Comparison of ENCODE assay signal across 8 mouse cellular contexts in the genomic region with DNA sequence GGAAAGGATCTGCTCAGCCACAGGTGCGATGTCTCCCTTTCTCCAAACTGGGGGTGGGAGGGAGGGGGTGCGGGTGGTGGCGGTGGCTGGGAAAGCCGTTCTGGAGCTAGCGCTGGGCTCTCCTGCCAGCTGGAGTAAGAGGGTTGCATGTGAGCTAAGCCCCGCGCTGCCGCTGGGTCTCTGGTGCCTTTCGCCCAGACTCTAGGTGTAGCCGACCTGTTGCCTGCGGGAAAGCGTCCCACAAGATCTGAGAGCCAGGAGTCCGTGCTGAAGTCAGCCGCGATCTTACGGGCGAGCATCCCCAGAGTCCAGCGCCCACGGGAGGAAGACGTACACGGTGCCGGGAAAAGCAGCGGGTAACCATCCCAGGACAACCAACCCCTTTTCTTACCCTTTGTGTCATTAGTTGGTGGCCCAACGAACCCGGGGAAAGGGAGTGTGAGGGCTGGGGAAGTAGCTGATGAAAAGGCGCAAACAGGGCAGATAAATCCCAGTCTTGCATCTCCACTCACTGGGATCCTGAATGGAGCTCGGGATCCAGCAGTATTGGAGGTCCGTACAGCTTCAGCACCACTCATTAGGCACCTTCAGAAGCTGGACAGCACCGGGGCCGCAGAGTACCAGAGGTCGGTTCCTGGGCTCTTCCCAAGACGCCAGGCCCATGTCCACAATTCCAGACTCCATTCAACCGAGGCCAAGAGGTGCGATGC. TPM values are rescaled to one million over a fixed set of nuclear protein-coding genes. Genes with fewer than 3 reads are reported as not detected.
DNase-seq lines count a peak whose midpoint lies in the region; ATAC-seq and TF ChIP-seq lines count a peak whose summit lies in the region.

No protein-coding gene starts in this region.

- no peak overlapping the region for H3K9ac ChIP-seq in ES-Bruce4 (ENCODE audit: low read depth, poor library complexity, severe bottlenecking)
- peak overlapping the region; percentile 75 for H3K9ac ChIP-seq in midbrain, embryonic 12.5 days (replicated peaks)
- no peak overlapping the region for H3K9ac ChIP-seq in liver, embryonic 12.5 days

- POLR2A ChIA-PET in Patski (lab: Charles Lee) = no interaction called here

- ATAC-seq in Patski = peak; percentile 41
- ATAC-seq in midbrain, embryonic 12.5 days (ENCODE audit: low FRiP score, low read depth) = no peak
- ATAC-seq in liver, embryonic 12.5 days = no peak

- CTCF ChIA-PET in Patski (lab: Charles Lee) = no interaction called here

- no peak for TF ChIP-seq POLR2A in ES-Bruce4 (IDR thresholded peaks at IDR 0.05; ENCODE audit: insufficient read depth, low read length)
- no peak for TF ChIP-seq POLR2A in lung, adult 2 months (IDR thresholded peaks at IDR 0.05; ENCODE audit: borderline replicate concordance, extremely low read depth, low read depth, low read length)

- no peak for TF ChIP-seq CTCF in ES-Bruce4 (IDR thresholded peaks at IDR 0.05; ENCODE audit: low read depth, low read length)
- no peak for TF ChIP-seq CTCF in Patski (IDR thresholded peaks at IDR 0.05)
- no peak for TF ChIP-seq CTCF in lung, adult 2 months (IDR thresholded peaks at IDR 0.05; ENCODE audit: insufficient read depth, low read length)

- H3K9me3 ChIP-seq in ES-Bruce4 (replicated peaks; ENCODE audit: control insufficient read depth, insufficient read depth, low read length, poor library complexity, severe bottlenecking) = no peaks in the 10 kb centered on the region
- H3K9me3 ChIP-seq in midbrain, embryonic 12.5 days = no peaks in the 10 kb centered on the region
- no peaks in the 10 kb centered on the region for H3K9me3 ChIP-seq in liver, embryonic 12.5 days (replicated peaks)

- 0 out of 2 replicates have a peak overlapping the region, but pooled peaks have one; percentile 0 for H3K4me3 ChIP-seq in ES-Bruce4 (ENCODE audit: low read depth, low read length)
- H3K4me3 ChIP-seq in midbrain, embryonic 12.5 days = peak overlapping the region; percentile 60
- no peak overlapping the region for H3K4me3 ChIP-seq in liver, embryonic 12.5 days
- no peak overlapping the region for H3K4me3 ChIP-seq in lung, adult 2 months (replicated peaks; ENCODE audit: extremely low read depth, low read depth, low read length)

- no peaks in the 10 kb centered on the region for H3K4me1 ChIP-seq in ES-Bruce4 (ENCODE audit: control insufficient read depth, insufficient read depth, low read length)
- H3K4me1 ChIP-seq in midbrain, embryonic 12.5 days = peaks cover 62% of the 10 kb centered on the region
- no peaks in the 10 kb centered on the region for H3K4me1 ChIP-seq in liver, embryonic 12.5 days
- H3K4me1 ChIP-seq in lung, adult 2 months (ENCODE audit: control insufficient read depth, insufficient read depth, low read length) = no peaks in the 10 kb centered on the region

- H3K27me3 ChIP-seq in ES-Bruce4 (ENCODE audit: control insufficient read depth, insufficient read depth, low read length, poor library complexity, severe bottlenecking) (no peaks in the 10 kb centered on the region), Patski (peaks cover 30% of the 10 kb centered on the region)
- peaks cover 11% of the 10 kb centered on the region; the same call in 1 of the 2 replicates for H3K27me3 ChIP-seq in midbrain, embryonic 12.5 days
- peaks cover 98% of the 10 kb centered on the region for H3K27me3 ChIP-seq in liver, embryonic 12.5 days (replicated peaks)

- H3K4me2 ChIP-seq in midbrain, embryonic 12.5 days (replicated peaks) = peak overlapping the region; percentile 82
- H3K4me2 ChIP-seq in liver, embryonic 12.5 days = no peak overlapping the region

- no peak for TF ChIP-seq EP300 in ES-Bruce4 (IDR thresholded peaks at IDR 0.05; ENCODE audit: insufficient read depth, low read depth, low read length)

- WGBS in midbrain, embryonic 12.5 days = 2% methylated on average over 34 of the region's 34 CpGs
- 8% methylated on average over 34 of the region's 34 CpGs for WGBS in liver, embryonic 12.5 days (ENCODE audit: insufficient replicate concordance)
- 3% methylated on average over 34 of the region's 34 CpGs for WGBS in lung, adult 2 months

- no peaks in the 10 kb centered on the region for H3K36me3 ChIP-seq in ES-Bruce4 (ENCODE audit: control insufficient read depth, insufficient read depth, low read length, poor library complexity, severe bottlenecking)
- H3K36me3 ChIP-seq in midbrain, embryonic 12.5 days = no peaks in the 10 kb centered on the region
- H3K36me3 ChIP-seq in liver, embryonic 12.5 days = no peaks in the 10 kb centered on the region

- DNase-seq in Patski (ENCODE audit: low read depth, low spot score) = no peak
- DNase-seq in forelimb bud, embryonic 11.5 days (ENCODE audit: low read depth, low spot score) = peak; percentile 34
- no peak for DNase-seq in adrenal gland, adult 18-20 months (ENCODE audit: low spot score in 2 of 2)
- DNase-seq in spleen, postnatal 10 days (ENCODE audit: low spot score in 2 of 2) = no peak
- no peak for DNase-seq in lung, adult 2 months

- in situ Hi-C loops in Patski (cut with MboI; ENCODE audit: low pct_unique_long_range_greater_than_20kb) = loop anchor here (25.0 kb wide), 1 partner anchor 1746 kb away; no protein-coding TSS in a partner anchor

- H3K27ac ChIP-seq in ES-Bruce4 (ENCODE audit: insufficient read depth, low read length) = no peak overlapping the region
- H3K27ac ChIP-seq in midbrain, embryonic 12.5 days (replicated peaks) = peak overlapping the region; percentile 81
- H3K27ac ChIP-seq in liver, embryonic 12.5 days = no peak overlapping the region

RNA-seq across cellular contexts. Expression of gene Aen, which starts 12.5 kb away (rescaled TPM):
- polyA plus RNA-seq in ES-Bruce4 (2011; ENCODE audit: insufficient read depth, insufficient read length, low read depth, missing spikeins) (117 and 121 TPM in 2 replicates), Patski (2021) (39.3 TPM)
- polyA plus RNA-seq in midbrain, embryonic 12.5 days (2016; fragmentation: Nextera tagmentation; extraction: Ambion mirVana) = 50.1 and 51.3 TPM in 2 replicates
- 36.5 and 38.3 TPM in 2 replicates for polyA plus RNA-seq in liver, embryonic 12.5 days (2016; fragmentation: Nextera tagmentation; extraction: Ambion mirVana)
- 10 to 100 TPM; 45.7 to 52.2 TPM for total RNA-seq in adrenal gland, adult 18-20 months (2021)
- polyA plus RNA-seq in lung, adult 2 months (2012; rRNA removed) = 17.1 and 17.7 TPM in 2 replicates

RNA-seq across cellular contexts. Expression of gene Isg20, which starts 30.1 kb away (rescaled TPM):
- polyA plus RNA-seq in ES-Bruce4 (2011; ENCODE audit: insufficient read depth, insufficient read length, low read depth, missing spikeins) (3.5 and 4.8 TPM in 2 replicates), Patski (2021) (29.8 TPM)
- 0.36 and 0.45 TPM in 2 replicates for polyA plus RNA-seq in midbrain, embryonic 12.5 days (2016; fragmentation: Nextera tagmentation; extraction: Ambion mirVana)
- polyA plus RNA-seq in liver, embryonic 12.5 days (2016; fragmentation: Nextera tagmentation; extraction: Ambion mirVana) = 7.7 and 9.2 TPM in 2 replicates
- total RNA-seq in adrenal gland, adult 18-20 months (2021) = 10 to 100 TPM in 1 of 2 experiments, 1 to 10 TPM in 1; 5.4 to 12.2 TPM
- 75.3 and 97.7 TPM in 2 replicates for polyA plus RNA-seq in lung, adult 2 months (2012; rRNA removed)

RNA-seq across cellular contexts. Expression of gene Det1, which starts 36.1 kb away (rescaled TPM):
- 10.8 and 14.5 TPM in 2 replicates for polyA plus RNA-seq in ES-Bruce4 (2011; ENCODE audit: insufficient read depth, insufficient read length, low read depth, missing spikeins)
- polyA plus RNA-seq in Patski (2021) = 10.9 TPM
- 21.2 and 21.3 TPM in 2 replicates for polyA plus RNA-seq in midbrain, embryonic 12.5 days (2016; fragmentation: Nextera tagmentation; extraction: Ambion mirVana)
- polyA plus RNA-seq in liver, embryonic 12.5 days (2016; fragmentation: Nextera tagmentation; extraction: Ambion mirVana) = 13.6 and 13.7 TPM in 2 replicates
- total RNA-seq in adrenal gland, adult 18-20 months (2021) = 10 to 100 TPM; 10.5 to 11.8 TPM
- polyA plus RNA-seq in lung, adult 2 months (2012; rRNA removed) = 10.2 and 11.0 TPM in 2 replicates

Comparison
In these comparisons a context has a peak if more than half of its experiments do, and no peak if none do; other contexts are left out.
1. H3K4me3 ChIP-seq: peak in ES-Bruce4 (single experiment) and midbrain, embryonic 12.5 days (single experiment); none in liver, embryonic 12.5 days (single experiment) and lung, adult 2 months (single experiment).